Mouse (Mus musculus) neural tube, embryonic 14.5 days (tissue): Measurements from ENCODE around the gene Atp2b2. TPM values are rescaled to one million over a fixed set of nuclear protein-coding genes. Genes with fewer than 3 reads are reported as not detected.
A peak's percentile ranks its signal among the peaks of the same experiment; 100 is the strongest.

Experiments used
- ATAC-seq: fragments of 200-750 bp; cut with Nextera tagmentation; 2 replicates; pipeline ENCODE4 v1.8.0; 2017; ENCODE audit warnings: low read depth, mild to moderate bottlenecking, moderate TSS enrichment, moderate library complexity
- H3K27ac ChIP-seq: fragments of 300-500 bp; sonication (generic); 2 replicates; pipeline ENCODE4 v1.5.1; 2014; ENCODE audit warnings: low read depth, mild to moderate bottlenecking, control low read depth, low read length, moderate library complexity, mixed read lengths
- H3K27me3 ChIP-seq: fragments of 300-500 bp; sonication (generic); 2 replicates; pipeline ENCODE4 v1.6.1; 2014; ENCODE audit warnings: low read length; ENCODE audit not compliant: control insufficient read depth, insufficient read depth
- H3K36me3 ChIP-seq: fragments of 300-500 bp; sonication (generic); 2 replicates; pipeline ENCODE4 v1.6.1; 2014; ENCODE audit warnings: low read length, mixed read lengths; ENCODE audit not compliant: control insufficient read depth, insufficient read depth
- H3K4me1 ChIP-seq: fragments of 300-500 bp; sonication (generic); 2 replicates; pipeline ENCODE4 v1.6.1; 2014; ENCODE audit warnings: low read length; ENCODE audit not compliant: control insufficient read depth, insufficient read depth
- H3K4me2 ChIP-seq: fragments of 300-500 bp; sonication (generic); 2 replicates; pipeline ENCODE4 v1.6.1; 2014; ENCODE audit warnings: mild to moderate bottlenecking, low read depth, low read length, control low read depth
- H3K4me3 ChIP-seq: fragments of 300-500 bp; sonication (generic); 2 replicates; pipeline ENCODE4 v1.5.1; 2014; ENCODE audit warnings: low read depth, low read length, control low read depth, mixed read lengths
- H3K9ac ChIP-seq: fragments of 300-500 bp; sonication (generic); replicated peaks from 2 replicates; pipeline ENCODE4 v1.6.1; 2014; ENCODE audit warnings: low read depth, mild to moderate bottlenecking, control low read depth, low read length, mixed read lengths
- H3K9me3 ChIP-seq: fragments of 300-500 bp; sonication (generic); 2 replicates; pipeline ENCODE4 v1.6.1; 2016; ENCODE audit warnings: low read length; ENCODE audit not compliant: control insufficient read depth
- WGBS: fragments of 180-500 bp; shearing (Covaris S2); extraction: QIAGEN DNeasy Blood & Tissue Kit; methylation state at CpG from one replicate; pipeline ENCODE4 v1.1.7; 2014; 5-methylcytosine and 5-hydroxymethylcytosine counted together
- polyA plus RNA-seq: library from polyadenylated mRNA; unstranded; fragments of >200 nt; fragmentation: Nextera tagmentation; extraction: Ambion mirVana; gene quantifications from 2 replicates; pipeline ENCODE4 v1.2.1, GENCODE M21; 2014

Gene Atp2b2
- polyA plus RNA-seq, 1 experiment from 2014 or later, result 38.6 TPM

- no peak overlapping the region for H3K9ac ChIP-seq
- H3K4me2 ChIP-seq, result no peak overlapping the region
- no peaks in the 10 kb centered on the region for H3K4me1 ChIP-seq
- no peaks in the 10 kb centered on the region for H3K9me3 ChIP-seq
- 79% methylated on average over 6 of the region's 6 CpGs for WGBS
- no peaks in the 10 kb centered on the region for H3K27me3 ChIP-seq
- H3K36me3 ChIP-seq, result no peaks in the 10 kb centered on the region
- no peak overlapping the region for H3K27ac ChIP-seq
- ATAC-seq, result no peak
- H3K4me3 ChIP-seq, result no peak overlapping the region
These were observed 173.9 kb downstream of the Atp2b2 start for GRCm38 (mm10) chr6:113868552-113868951.

GRCm38 (mm10) chr6:113865699-113866098 lies 176.7 kb downstream of the Atp2b2 start:
- no peak overlapping the region for H3K4me3 ChIP-seq
- WGBS, result 78% methylated on average over 7 of the region's 7 CpGs
- H3K4me2 ChIP-seq, result no peak overlapping the region
- no peak overlapping the region for H3K9ac ChIP-seq
- no peak for ATAC-seq
- H3K27ac ChIP-seq, result no peak overlapping the region
- no peaks in the 10 kb centered on the region for H3K27me3 ChIP-seq
- H3K9me3 ChIP-seq, result no peaks in the 10 kb centered on the region
- H3K36me3 ChIP-seq, result no peaks in the 10 kb centered on the region
- no peaks in the 10 kb centered on the region for H3K4me1 ChIP-seq

DNA sequence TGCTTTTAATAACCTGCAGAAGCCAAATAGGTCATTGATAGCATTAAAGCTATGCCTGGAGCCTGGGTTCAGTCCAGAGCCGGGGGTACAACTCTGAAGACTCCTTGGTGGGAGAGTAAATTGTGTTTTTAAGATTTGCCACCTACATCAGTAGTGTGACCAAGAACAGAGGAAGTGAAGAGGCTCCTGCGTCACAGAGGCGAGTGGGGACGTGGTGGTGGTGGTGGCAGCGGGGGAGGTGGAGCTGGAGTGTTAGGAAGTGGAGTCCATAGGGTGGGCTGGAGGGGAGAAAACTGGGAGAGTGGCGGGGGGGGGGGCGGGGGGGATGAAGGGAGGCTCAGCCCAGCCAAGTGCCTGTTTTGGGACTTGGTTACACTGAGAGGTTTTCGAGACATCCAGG lies 177.6 kb downstream of the Atp2b2 start:
- Histone ChIP-seq H3K27ac (no peak overlapping the region), H3K9me3 (no peaks in the 10 kb centered on the region), H3K4me2 (no peak overlapping the region), H3K9ac (no peak overlapping the region), H3K4me1 (0 out of 2 replicates have a peak, but pooled peaks cover 6% of the 10 kb centered on the region), H3K36me3 (no peaks in the 10 kb centered on the region), H3K27me3 (no peaks in the 10 kb centered on the region), H3K4me3 (no peak overlapping the region)
- 74% methylated on average over 8 of the region's 8 CpGs for WGBS
- ATAC-seq, result no peak

DNA sequence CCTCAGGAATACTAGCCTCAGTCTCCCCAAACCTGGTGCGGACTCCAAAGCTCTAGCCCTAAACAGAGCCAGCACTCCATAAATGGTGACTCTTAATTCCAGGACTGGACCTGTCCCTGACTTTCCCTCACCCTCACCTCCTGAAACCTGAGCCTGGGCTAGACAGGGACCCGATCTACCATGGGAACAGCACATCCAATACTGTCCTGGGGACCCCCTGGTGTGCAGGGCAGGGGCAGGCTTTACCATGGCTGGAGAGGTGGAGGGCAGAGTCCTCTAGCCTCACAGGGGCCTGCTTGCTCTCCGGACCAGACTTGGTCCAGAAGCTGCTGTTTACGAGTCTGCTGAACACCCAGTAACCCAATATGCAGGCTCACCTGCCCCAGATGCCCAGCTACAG lies 179.5 kb downstream of the Atp2b2 start:
- 85% methylated on average over 4 of the region's 4 CpGs for WGBS
- no peaks in the 10 kb centered on the region for H3K36me3 ChIP-seq

DNA sequence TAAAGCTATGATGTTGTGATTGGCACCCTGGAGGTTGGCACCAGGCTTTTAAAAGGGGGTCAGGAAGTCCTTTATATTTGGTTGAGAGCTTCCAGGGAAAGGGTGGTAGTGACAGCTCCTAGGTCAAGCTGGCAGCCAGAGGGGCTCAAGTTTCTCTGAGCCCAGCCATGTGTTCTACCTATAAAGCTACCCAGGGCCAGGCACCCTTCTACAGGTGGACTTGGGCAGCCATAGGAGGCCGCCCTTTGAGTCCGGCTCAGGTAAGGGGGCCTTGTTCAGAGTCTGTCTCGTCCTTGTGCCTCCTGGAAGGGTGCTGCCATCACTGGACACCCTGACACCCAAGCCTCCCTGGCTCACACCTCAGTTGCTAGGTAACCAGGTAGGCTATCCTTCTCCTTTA lies 180.5 kb downstream of the Atp2b2 start:
- no peak overlapping the region for H3K9ac ChIP-seq
- H3K27ac ChIP-seq, result no peak overlapping the region
- no peak for ATAC-seq
- no peak overlapping the region for H3K4me3 ChIP-seq
- no peaks in the 10 kb centered on the region for H3K36me3 ChIP-seq
- no peak overlapping the region for H3K4me2 ChIP-seq
- 77% methylated on average over 3 of the region's 3 CpGs for WGBS
- H3K9me3 ChIP-seq, result no peaks in the 10 kb centered on the region
- peaks cover 10% of the 10 kb centered on the region for H3K4me1 ChIP-seq
- H3K27me3 ChIP-seq, result no peaks in the 10 kb centered on the region

More for the DNA sequence above, 179.5 kb downstream of the Atp2b2 start:
- Histone ChIP-seq H3K4me1 (peaks cover 10% of the 10 kb centered on the region), H3K27me3 (no peaks in the 10 kb centered on the region), H3K9ac (no peak overlapping the region), H3K9me3 (no peaks in the 10 kb centered on the region), H3K27ac (no peak overlapping the region), H3K4me2 (no peak overlapping the region), H3K4me3 (no peak overlapping the region)
- no peak for ATAC-seq

- Histone ChIP-seq H3K4me1 (peaks cover 10% of the 10 kb centered on the region), H3K27ac (no peak overlapping the region)
- WGBS, result 46% methylated on average over 4 of the region's 4 CpGs
These were observed 181.0 kb downstream of the Atp2b2 start for GRCm38 (mm10) chr6:113861375-113861770.

GRCm38 (mm10) chr6:113860735-113861374 lies 181.6 kb downstream of the Atp2b2 start:
- no peaks in the 10 kb centered on the region for H3K36me3 ChIP-seq
- WGBS, result 22% methylated on average over 15 of the region's 15 CpGs
- no peaks in the 10 kb centered on the region for H3K9me3 ChIP-seq
- H3K4me1 ChIP-seq, result peaks cover 13% of the 10 kb centered on the region
- no peak overlapping the region for H3K4me2 ChIP-seq
- no peaks in the 10 kb centered on the region for H3K27me3 ChIP-seq
- H3K4me3 ChIP-seq, result no peak overlapping the region
- no peak overlapping the region for H3K9ac ChIP-seq
- H3K27ac ChIP-seq, result no peak overlapping the region
- peak; percentile 69; the same call in 1 of the 2 replicates for ATAC-seq

More at GRCm38 (mm10) chr6:113861375-113861770, 181.0 kb downstream of the Atp2b2 start:
- no peaks in the 10 kb centered on the region for H3K27me3 ChIP-seq
- no peak overlapping the region for H3K9ac ChIP-seq
- H3K4me2 ChIP-seq, result no peak overlapping the region
- H3K4me3 ChIP-seq, result no peak overlapping the region
- H3K36me3 ChIP-seq, result no peaks in the 10 kb centered on the region
- no peaks in the 10 kb centered on the region for H3K9me3 ChIP-seq
- ATAC-seq, result no peak

DNA sequence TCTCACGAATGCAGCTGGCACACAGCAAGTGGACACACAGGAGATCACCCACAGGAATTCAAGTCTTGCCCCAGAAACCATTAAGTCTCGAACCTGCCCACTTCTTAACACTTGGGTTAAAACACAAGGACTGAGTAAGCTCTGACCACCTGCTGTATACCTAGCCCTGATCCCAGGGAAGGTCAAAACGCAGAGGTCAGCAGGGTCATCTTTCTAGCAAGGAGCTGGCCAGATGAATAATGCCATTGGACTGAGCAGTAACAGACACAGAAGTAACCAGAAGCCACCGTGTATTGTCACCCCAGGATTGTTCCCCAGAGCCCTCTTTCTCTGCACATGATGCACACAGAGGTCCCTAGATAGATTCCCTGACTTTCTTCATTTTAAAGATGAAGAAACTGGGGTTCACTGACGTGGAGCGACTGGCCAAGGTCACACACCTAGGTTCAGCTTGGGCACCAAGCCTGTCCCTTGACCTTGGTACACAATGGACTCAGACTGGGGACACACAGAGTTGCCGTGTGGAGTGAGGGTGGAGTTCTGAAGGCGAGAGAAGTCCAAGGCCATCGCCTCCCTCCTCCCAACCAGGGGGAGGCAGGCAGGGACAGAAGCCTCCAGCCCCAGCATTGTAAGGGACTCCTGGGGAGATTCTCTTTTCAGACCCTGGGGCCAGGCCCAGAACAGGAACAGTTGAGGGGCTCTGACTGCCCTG lies 182.2 kb downstream of the Atp2b2 start:
- Histone ChIP-seq H3K4me1 (peaks cover 16% of the 10 kb centered on the region), H3K4me2 (no peak overlapping the region), H3K4me3 (no peak overlapping the region), H3K36me3 (no peaks in the 10 kb centered on the region), H3K27ac (no peak overlapping the region), H3K9me3 (no peaks in the 10 kb centered on the region), H3K9ac (no peak overlapping the region), H3K27me3 (no peaks in the 10 kb centered on the region)
- WGBS, result 54% methylated on average over 9 of the region's 9 CpGs
- no peak for ATAC-seq

GRCm38 (mm10) chr6:113858317-113858716 lies 184.1 kb downstream of the Atp2b2 start:
- no peak overlapping the region for H3K4me3 ChIP-seq
- WGBS, result 62% methylated on average over 9 of the region's 9 CpGs
- no peaks in the 10 kb centered on the region for H3K27me3 ChIP-seq
- H3K27ac ChIP-seq, result no peak overlapping the region; the same call in 1 of the 2 replicates
- ATAC-seq, result no peak
- H3K9me3 ChIP-seq, result no peaks in the 10 kb centered on the region
- no peak overlapping the region for H3K9ac ChIP-seq
- H3K4me2 ChIP-seq, result no peak overlapping the region
- no peaks in the 10 kb centered on the region for H3K36me3 ChIP-seq
- peaks cover 16% of the 10 kb centered on the region for H3K4me1 ChIP-seq
